Mouse (Mus musculus) lung, adult 2 months (tissue): ENCODE results near the gene Creb1.

Experiments used
- CTCF ChIP-seq: fragments of 200-500 bp; IDR thresholded peaks from 2 replicates; pipeline ENCODE4 v1.5.1; 2011; ENCODE audit warnings: mild to moderate bottlenecking, low read length, control low read depth; ENCODE audit not compliant: insufficient read depth
- POLR2A ChIP-seq: fragments of 200-500 bp; IDR thresholded peaks from 2 replicates; pipeline ENCODE4 v1.6.1; 2011; ENCODE audit warnings: low read depth, mild to moderate bottlenecking, control low read depth, low read length, borderline replicate concordance; ENCODE audit errors: extremely low read depth

DNA sequence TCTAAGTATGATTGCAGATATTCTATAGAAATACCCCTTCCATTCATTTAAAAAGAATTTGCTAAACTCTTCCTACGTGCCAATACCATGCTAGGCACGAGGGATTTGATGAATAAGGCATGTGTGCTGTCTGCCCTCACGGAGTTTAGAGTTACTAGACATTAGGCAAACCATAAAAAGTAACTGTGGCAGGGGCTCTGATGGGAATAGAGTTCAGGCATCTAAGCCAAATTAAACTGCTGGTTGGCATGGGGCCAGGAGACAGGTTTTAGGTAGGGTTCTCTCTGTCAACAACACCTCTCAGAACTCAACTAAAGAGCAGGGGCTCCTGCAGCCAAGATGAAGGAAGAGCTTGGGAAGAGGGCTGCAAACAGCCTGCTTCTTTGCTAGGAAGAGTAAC, 10.7 kb upstream of the Creb1 start:
- no peak for TF ChIP-seq CTCF
- no peak for TF ChIP-seq POLR2A
